Mouse (Mus musculus) neural tube, embryonic 14.5 days (tissue): ENCODE measurements around the gene Gpr34. TPM values are rescaled to one million over a fixed set of nuclear protein-coding genes. Genes with fewer than 3 reads are reported as not detected.

ENCODE experiments used
- ATAC-seq: fragments of 200-750 bp; cut with Nextera tagmentation; 2 replicates; pipeline ENCODE4 v1.8.0; 2017; ENCODE audit warnings: low read depth, mild to moderate bottlenecking, moderate TSS enrichment, moderate library complexity
- H3K27ac ChIP-seq: fragments of 300-500 bp; sonication (generic); 2 replicates; pipeline ENCODE4 v1.5.1; 2014; ENCODE audit warnings: low read depth, mild to moderate bottlenecking, control low read depth, low read length, moderate library complexity, mixed read lengths
- H3K27me3 ChIP-seq: fragments of 300-500 bp; sonication (generic); 2 replicates; pipeline ENCODE4 v1.6.1; 2014; ENCODE audit warnings: low read length; ENCODE audit not compliant: control insufficient read depth, insufficient read depth
- H3K36me3 ChIP-seq: fragments of 300-500 bp; sonication (generic); 2 replicates; pipeline ENCODE4 v1.6.1; 2014; ENCODE audit warnings: low read length, mixed read lengths; ENCODE audit not compliant: control insufficient read depth, insufficient read depth
- H3K4me1 ChIP-seq: fragments of 300-500 bp; sonication (generic); 2 replicates; pipeline ENCODE4 v1.6.1; 2014; ENCODE audit warnings: low read length; ENCODE audit not compliant: control insufficient read depth, insufficient read depth
- H3K4me2 ChIP-seq: fragments of 300-500 bp; sonication (generic); 2 replicates; pipeline ENCODE4 v1.6.1; 2014; ENCODE audit warnings: mild to moderate bottlenecking, low read depth, low read length, control low read depth
- H3K4me3 ChIP-seq: fragments of 300-500 bp; sonication (generic); 2 replicates; pipeline ENCODE4 v1.5.1; 2014; ENCODE audit warnings: low read depth, low read length, control low read depth, mixed read lengths
- H3K9ac ChIP-seq: fragments of 300-500 bp; sonication (generic); replicated peaks from 2 replicates; pipeline ENCODE4 v1.6.1; 2014; ENCODE audit warnings: low read depth, mild to moderate bottlenecking, control low read depth, low read length, mixed read lengths
- H3K9me3 ChIP-seq: fragments of 300-500 bp; sonication (generic); 2 replicates; pipeline ENCODE4 v1.6.1; 2016; ENCODE audit warnings: low read length; ENCODE audit not compliant: control insufficient read depth
- WGBS: fragments of 180-500 bp; shearing (Covaris S2); extraction: QIAGEN DNeasy Blood & Tissue Kit; methylation state at CpG from one replicate; pipeline ENCODE4 v1.1.7; 2014; 5-methylcytosine and 5-hydroxymethylcytosine counted together
- polyA plus RNA-seq: library from polyadenylated mRNA; unstranded; fragments of >200 nt; fragmentation: Nextera tagmentation; extraction: Ambion mirVana; gene quantifications from 2 replicates; pipeline ENCODE4 v1.2.1, GENCODE M21; 2014

Gene Gpr34
- 2.6 and 4.4 TPM in 2 replicates for polyA plus RNA-seq

DNA sequence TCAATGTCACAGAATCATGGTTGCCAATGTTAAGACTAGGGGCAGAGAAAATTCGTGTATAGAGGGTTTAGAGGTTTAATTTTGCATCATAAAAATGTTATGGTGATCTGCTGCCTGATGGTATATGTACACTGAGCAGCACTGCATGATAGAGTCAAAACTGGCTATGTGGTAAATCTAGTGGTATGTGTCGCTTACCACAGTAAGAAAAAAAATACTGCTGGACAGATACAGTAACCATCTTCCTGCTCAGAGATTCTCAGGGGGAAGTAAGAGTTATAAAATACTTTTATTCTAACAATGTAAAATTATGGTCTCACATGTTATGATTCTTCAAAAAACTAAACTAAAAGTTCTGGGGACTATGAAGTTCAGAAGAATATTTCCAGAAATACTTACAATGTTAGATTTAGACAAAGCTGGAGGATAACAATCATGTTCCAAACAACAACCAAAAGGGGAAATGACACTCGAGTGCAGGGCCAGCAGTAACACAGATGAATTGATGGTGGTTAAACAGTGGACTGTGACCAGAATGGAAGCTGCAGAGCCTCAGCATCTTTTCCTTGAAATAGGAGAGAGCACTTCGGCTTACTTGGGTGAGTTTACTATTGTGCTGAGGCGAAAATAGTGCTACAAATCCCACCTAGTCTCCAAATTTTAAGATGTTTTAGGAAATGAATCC, at the start of gene Gpr34:
Gpr34 (plus strand) TSS at position 491 of the 685 bp plus-strand sequence.
- Histone ChIP-seq H3K4me1 (no peaks in the 10 kb centered on the region), H3K27me3 (no peaks in the 10 kb centered on the region), H3K4me2 (no peak within 1 kb of the TSS), H3K9me3 (no peaks in the 10 kb centered on the region), H3K4me3 (no peak within 1 kb of the TSS), H3K36me3 (no peaks in the 10 kb centered on the region), H3K9ac (no peak within 1 kb of the TSS), H3K27ac (no peak within 1 kb of the TSS)
- 80% methylated on average over 5 of the region's 5 CpGs for WGBS
- ATAC-seq = no peak

- 85% methylated on average over 2 of the region's 2 CpGs for WGBS
- H3K36me3 ChIP-seq = no peaks in the 10 kb centered on the region
- H3K27ac ChIP-seq = no peak overlapping the region
- H3K4me3 ChIP-seq = no peak overlapping the region
- H3K9me3 ChIP-seq = no peaks in the 10 kb centered on the region
- ATAC-seq = no peak
- no peaks in the 10 kb centered on the region for H3K4me1 ChIP-seq
- H3K4me2 ChIP-seq = no peak overlapping the region
- no peaks in the 10 kb centered on the region for H3K27me3 ChIP-seq
- no peak overlapping the region for H3K9ac ChIP-seq
Observed at GRCm38 (mm10) chrX:13599373-13599772, 32.5 kb upstream of the Gpr34 start.

DNA sequence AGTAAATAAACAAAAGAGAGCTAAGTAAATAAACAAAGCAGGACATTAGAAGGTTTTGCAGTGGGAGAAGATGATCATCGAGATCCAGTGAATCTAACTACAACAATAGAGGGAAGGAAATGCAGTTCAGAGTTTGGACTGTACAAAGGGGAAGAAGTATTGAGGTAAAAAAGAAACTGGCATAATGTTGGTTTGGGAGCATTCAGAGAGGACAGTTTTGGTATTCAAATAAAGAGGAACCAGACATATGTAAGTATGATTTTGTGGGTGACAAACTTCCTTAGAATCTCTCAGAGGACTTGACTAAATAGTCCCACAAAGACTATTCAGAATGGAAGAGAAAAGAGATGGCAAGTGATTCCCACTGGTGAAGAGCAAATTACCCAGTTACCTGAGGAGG, 31.9 kb upstream of the Gpr34 start:
- H3K9ac ChIP-seq = no peak overlapping the region
- no peak overlapping the region for H3K4me2 ChIP-seq
- ATAC-seq = no peak
- H3K36me3 ChIP-seq = no peaks in the 10 kb centered on the region
- WGBS = 64% methylated on average over 1 of the region's 1 CpGs
- H3K4me1 ChIP-seq = no peaks in the 10 kb centered on the region
- H3K9me3 ChIP-seq = no peaks in the 10 kb centered on the region
- no peak overlapping the region for H3K27ac ChIP-seq
- H3K27me3 ChIP-seq = no peaks in the 10 kb centered on the region
- no peak overlapping the region for H3K4me3 ChIP-seq

DNA sequence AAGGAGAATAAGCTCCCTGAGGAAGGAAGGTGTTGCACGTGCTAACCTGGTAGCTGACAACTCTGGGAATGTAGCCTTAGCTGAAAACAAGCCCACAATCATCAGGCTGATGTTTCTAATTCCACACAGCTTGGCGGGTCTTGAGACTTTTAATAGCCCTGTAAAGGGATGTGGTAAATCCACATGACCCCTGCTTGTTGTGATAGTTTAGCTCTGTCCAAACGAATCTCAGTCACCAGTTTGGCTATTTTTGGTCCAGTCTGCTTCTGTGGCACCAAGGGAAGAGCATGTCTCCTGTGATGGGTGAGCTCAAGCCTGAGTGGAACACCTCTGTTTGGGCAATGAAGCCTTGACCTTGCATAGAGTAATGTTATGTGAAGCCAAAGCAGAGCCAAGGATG, 25.1 kb upstream of the Gpr34 start:
- H3K9ac ChIP-seq = no peak overlapping the region
- 79% methylated on average over 3 of the region's 3 CpGs for WGBS

GRCm38 (mm10) chrX:13607752-13608151, 24.1 kb upstream of the Gpr34 start:
- Histone ChIP-seq H3K4me3 (no peak overlapping the region), H3K27me3 (no peaks in the 10 kb centered on the region), H3K27ac (no peak overlapping the region), H3K4me1 (no peaks in the 10 kb centered on the region), H3K9me3 (no peaks in the 10 kb centered on the region), H3K36me3 (no peaks in the 10 kb centered on the region), H3K4me2 (no peak overlapping the region), H3K9ac (no peak overlapping the region)
- ATAC-seq = no peak
- WGBS = 46% methylated on average over 3 of the region's 3 CpGs

More for the DNA sequence above, 25.1 kb upstream of the Gpr34 start:
- Histone ChIP-seq H3K9me3 (no peaks in the 10 kb centered on the region), H3K4me1 (no peaks in the 10 kb centered on the region), H3K36me3 (no peaks in the 10 kb centered on the region), H3K27me3 (no peaks in the 10 kb centered on the region), H3K4me3 (no peak overlapping the region), H3K27ac (no peak overlapping the region), H3K4me2 (no peak overlapping the region)
- no peak for ATAC-seq

DNA sequence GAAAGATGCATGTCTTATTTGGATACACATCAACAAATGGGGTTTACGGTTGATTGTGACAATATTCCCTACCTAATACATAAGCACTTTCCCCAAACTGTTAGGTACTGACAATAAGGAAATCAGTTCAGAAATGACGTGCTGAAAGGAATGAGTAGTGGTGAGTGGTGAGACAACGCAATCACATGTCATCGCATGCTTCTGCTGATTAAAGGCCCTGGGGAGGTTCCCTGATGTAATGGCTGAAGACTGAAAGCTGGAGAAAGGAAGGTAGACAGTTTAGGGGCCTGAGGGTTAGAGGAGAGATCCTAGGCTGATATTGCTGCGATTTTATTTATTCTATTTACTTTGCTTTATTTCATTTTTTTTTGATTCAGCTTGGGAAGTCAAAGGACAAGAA, 20.8 kb upstream of the Gpr34 start:
- Histone ChIP-seq H3K9me3 (no peaks in the 10 kb centered on the region), H3K4me1 (no peaks in the 10 kb centered on the region), H3K36me3 (no peaks in the 10 kb centered on the region), H3K4me3 (no peak overlapping the region), H3K9ac (no peak overlapping the region), H3K4me2 (no peak overlapping the region), H3K27ac (no peak overlapping the region), H3K27me3 (no peaks in the 10 kb centered on the region)
- WGBS = 92% methylated on average over 5 of the region's 5 CpGs
- no peak for ATAC-seq

DNA sequence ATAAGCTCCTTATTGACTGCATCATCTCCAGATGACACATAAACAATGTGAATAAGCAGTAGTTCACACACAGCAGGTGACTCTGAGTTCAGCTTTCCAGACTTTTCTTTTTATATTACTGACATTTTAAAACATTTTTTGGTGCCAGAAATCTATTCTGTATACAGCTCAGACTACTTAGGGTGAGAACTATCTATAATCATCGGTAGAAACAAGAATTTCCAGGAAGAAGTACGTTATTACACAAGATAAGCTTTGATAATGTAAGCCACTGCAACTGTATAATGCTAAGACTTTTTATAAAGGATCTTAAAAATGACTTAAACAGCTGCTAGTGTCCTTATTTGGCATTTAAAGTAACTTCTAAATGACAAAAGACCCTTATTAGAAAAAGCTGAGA, 19.8 kb upstream of the Gpr34 start:
- H3K36me3 ChIP-seq = no peaks in the 10 kb centered on the region
- H3K9me3 ChIP-seq = no peaks in the 10 kb centered on the region
- ATAC-seq = no peak
- H3K4me2 ChIP-seq = no peak overlapping the region
- no peak overlapping the region for H3K9ac ChIP-seq
- no peaks in the 10 kb centered on the region for H3K27me3 ChIP-seq
- no peak overlapping the region for H3K4me3 ChIP-seq
- H3K27ac ChIP-seq = no peak overlapping the region
- WGBS = 89% methylated on average over 2 of the region's 2 CpGs
- no peaks in the 10 kb centered on the region for H3K4me1 ChIP-seq

- H3K4me2 ChIP-seq = no peak overlapping the region
- no peaks in the 10 kb centered on the region for H3K9me3 ChIP-seq
- WGBS = 69% methylated on average over 1 of the region's 1 CpGs
Observed at GRCm38 (mm10) chrX:13616726-13617125, 15.2 kb upstream of the Gpr34 start.

GRCm38 (mm10) chrX:13617294-13617693, 14.6 kb upstream of the Gpr34 start:
- Histone ChIP-seq H3K27ac (no peak overlapping the region), H3K36me3 (no peaks in the 10 kb centered on the region), H3K4me3 (no peak overlapping the region), H3K9ac (no peak overlapping the region), H3K4me2 (no peak overlapping the region), H3K9me3 (no peaks in the 10 kb centered on the region), H3K4me1 (no peaks in the 10 kb centered on the region), H3K27me3 (no peaks in the 10 kb centered on the region)
- 96% methylated on average over 1 of the region's 1 CpGs for whole genome bisulfite sequencing
- no peak for ATAC-seq

More at GRCm38 (mm10) chrX:13616726-13617125, 15.2 kb upstream of the Gpr34 start:
- ATAC-seq = no peak
- Histone ChIP-seq H3K27me3 (no peaks in the 10 kb centered on the region), H3K4me1 (no peaks in the 10 kb centered on the region), H3K4me3 (no peak overlapping the region), H3K9ac (no peak overlapping the region), H3K27ac (no peak overlapping the region), H3K36me3 (no peaks in the 10 kb centered on the region)
